Mouse (Mus musculus) Patski (cell line): ENCODE measurements at regions not wholly inside any gene's neighbourhood (a gene's known extent, or its start where the extent isn't known, plus 50 kb on each side); places are given as distances from the start of the nearest gene placed in this dataset.

Experiments
- ATAC-seq: fragments of 100-300 bp; one replicate; pipeline ENCODE4 v1.8.0; 2021
- CTCF ChIA-PET: fragments of 350-600 bp; sonication (Branson Sonifier 250); formaldehyde crosslinking; loops from one replicate; lab custom pipeline; 2022; ENCODE audit warnings: inconsistent platforms; lab: Charles Lee
- POLR2A ChIA-PET: fragments of 350-600 bp; sonication (Branson Sonifier 250); formaldehyde crosslinking; loops from one replicate; lab custom pipeline; 2022; ENCODE audit warnings: antibody characterized with exemption, inconsistent platforms; lab: Charles Lee
- DNase-seq: peaks from one replicate; pipeline ENCODE4 v3.0.0-alpha.2; 2011; ENCODE audit warnings: low read depth, low spot score
- H3K27me3 ChIP-seq: fragments of 371-371 bp; one replicate; pipeline ENCODE4 v1.5.1; 2021
- CTCF ChIP-seq: fragments of 100-300 bp; IDR thresholded peaks from one replicate; pipeline ENCODE4 v1.5.1; 2021
- in situ Hi-C: fragments of 300-500 bp; cut with MboI; formaldehyde crosslinking; loops from 3 replicates; pipeline ENCODE4 v1.11.1; 2018; ENCODE audit warnings: low pct_unique_long_range_greater_than_20kb, mixed read lengths

DNA sequence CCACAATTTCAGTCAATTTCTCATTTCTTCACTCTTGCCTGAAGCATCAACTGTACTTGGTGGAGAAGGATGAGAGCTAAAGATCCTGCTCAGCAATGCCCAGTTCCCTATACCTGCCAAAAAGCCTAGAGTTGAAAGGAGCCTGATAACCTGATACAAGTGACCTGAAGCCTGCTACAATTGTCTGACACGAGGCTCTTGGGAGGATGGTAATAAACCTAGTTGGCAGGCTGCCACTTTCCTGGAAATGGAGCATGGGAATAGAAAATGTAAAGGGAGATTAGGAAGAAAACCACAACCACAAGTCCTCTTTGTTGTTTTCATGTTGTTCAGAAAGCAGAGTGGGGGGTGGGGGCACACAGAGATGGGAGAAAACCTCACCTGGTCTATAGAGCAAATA lies 69.7 kb upstream of the Vav3 start:
- TF ChIP-seq CTCF = no peak
- ATAC-seq (no peak), DNase-seq (no peak)
- CTCF ChIA-PET = interaction anchor here (0.8 kb wide), 1 partner anchor 87 kb away, joined by 3 read pairs; no protein-coding TSS in a partner anchor
- in situ Hi-C loops = no loop called here
- H3K27me3 ChIP-seq = no peaks in the 10 kb centered on the region
- POLR2A ChIA-PET = interaction anchor here (1.0 kb wide), 1 partner anchor 89 kb away, joined by 3 read pairs; no protein-coding TSS in a partner anchor

DNA sequence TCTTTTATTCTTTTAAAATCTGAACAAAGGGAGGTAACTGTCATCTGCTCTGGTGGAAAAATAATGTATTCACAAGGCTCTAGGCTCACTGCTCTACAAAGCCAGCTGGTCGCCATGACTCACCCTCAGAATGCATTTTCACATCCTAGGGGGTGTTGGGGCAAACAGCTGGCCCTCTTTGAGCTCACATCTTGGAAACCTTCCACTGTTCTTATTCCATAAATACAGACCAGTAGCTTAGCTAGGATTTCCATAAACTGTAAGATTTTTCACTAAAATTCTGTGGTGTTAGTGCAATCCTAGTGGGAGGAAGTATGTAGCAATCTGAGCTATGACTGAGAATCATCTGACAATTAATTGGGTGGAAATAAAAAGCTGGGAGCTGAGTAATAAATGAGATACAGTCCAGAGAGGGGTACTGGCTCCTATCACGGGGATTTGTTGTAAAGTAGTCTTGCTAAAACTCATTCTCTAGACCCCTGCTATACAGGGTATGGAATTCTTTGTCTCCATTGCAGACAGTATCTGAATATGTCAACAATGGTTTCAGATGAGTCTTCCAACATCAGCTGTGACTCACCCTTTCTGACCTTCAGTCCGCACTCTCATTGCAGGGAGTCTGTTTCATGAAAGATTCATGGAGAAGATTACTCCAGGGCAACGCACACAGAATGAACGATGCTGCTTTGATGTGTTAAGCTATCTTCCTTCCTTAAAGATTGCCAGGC lies 67.2 kb upstream of the Vav3 start:
- ChIA-PET CTCF (interaction anchor here (0.8 to 1.8 kb wide), 9 partner anchors 8 to 219 kb away, joined by 3 to 7 read pairs (median 3); no protein-coding TSS in a partner anchor), POLR2A (no interaction called here)
- ATAC-seq (peak; percentile 88), DNase-seq (peak; percentile 71)
- TF ChIP-seq CTCF = peak; percentile 45
- in situ Hi-C loops = no loop called here
- no peaks in the 10 kb centered on the region for H3K27me3 ChIP-seq

DNA sequence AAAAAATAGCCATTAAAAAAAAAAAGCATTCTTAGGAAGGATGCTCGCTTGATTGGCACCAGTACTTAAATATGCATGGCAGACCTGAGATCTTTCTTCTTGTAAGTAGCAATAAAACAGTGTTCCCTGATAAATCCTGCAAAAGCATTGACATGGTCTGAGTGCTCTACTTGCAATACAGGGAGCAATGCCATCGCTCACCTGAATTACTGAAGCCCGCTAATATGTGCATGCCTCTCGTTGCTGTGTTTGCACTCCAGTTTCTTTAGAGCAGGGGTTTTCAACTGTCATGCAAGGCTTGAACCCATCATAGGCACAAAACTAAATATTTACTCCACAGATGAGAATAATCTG lies 66.7 kb upstream of the Vav3 start:
- ChIA-PET POLR2A (no interaction called here), CTCF (interaction anchor here (1.2 to 1.8 kb wide), 6 partner anchors 8 to 196 kb away, joined by 3 to 7 read pairs (median 3); no protein-coding TSS in a partner anchor)
- ATAC-seq (no peak), DNase-seq (no peak)
- TF ChIP-seq CTCF = no peak
- in situ Hi-C loops = no loop called here
- no peaks in the 10 kb centered on the region for H3K27me3 ChIP-seq

DNA sequence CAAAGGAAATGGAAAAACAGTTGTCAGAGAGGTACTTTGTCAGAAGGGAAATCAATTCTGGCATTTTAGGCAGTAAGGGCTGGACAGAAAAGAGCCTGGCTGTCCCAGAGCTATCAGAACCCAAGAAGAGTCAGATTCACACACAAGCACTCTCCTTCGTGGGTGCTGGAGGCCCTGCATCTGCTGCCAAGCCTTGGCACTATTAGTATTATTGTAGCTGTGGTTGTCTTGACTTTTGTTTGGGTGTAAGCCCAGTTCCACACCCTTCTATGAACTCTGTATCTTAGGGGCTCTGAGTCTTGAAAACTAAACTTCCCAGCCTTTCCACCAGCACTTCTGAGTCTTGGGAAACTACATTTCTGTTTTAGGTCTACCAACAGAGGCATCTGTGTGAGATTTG lies 61.4 kb upstream of the Vav3 start:
- ATAC-seq = no peak
- no peak for TF ChIP-seq CTCF
- no peak for DNase-seq
- POLR2A ChIA-PET = interaction anchor here (1.2 kb wide), 1 partner anchor 20 kb away, joined by 3 read pairs; no protein-coding TSS in a partner anchor
- CTCF ChIA-PET = interaction anchor here (3.4 kb wide), 1 partner anchor 20 kb away, joined by 12 read pairs; no protein-coding TSS in a partner anchor
- no peaks in the 10 kb centered on the region for H3K27me3 ChIP-seq
- in situ Hi-C loops = no loop called here

DNA sequence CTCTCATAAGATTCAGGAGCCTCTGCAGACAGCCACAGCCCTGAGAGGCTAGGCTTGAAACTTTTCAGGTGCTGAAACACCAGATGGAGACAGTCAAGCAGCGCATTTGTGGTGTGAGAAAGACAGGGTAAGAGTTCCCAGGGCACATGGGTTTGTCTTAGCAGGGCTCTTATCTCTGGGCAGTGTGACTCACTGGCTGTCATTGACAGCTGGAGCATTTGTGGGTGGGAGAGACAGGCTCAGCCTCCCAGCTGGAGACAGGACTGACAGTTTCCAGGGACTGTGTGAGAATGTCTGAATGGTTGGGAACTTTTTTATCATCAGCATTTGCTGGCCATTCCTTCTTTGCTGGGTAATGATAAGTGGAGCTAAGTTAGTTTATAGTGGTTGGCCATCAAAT lies 53.9 kb upstream of the Vav3 start:
- ATAC-seq = peak; percentile 78
- TF ChIP-seq CTCF = peak; percentile 8
- ChIA-PET CTCF (interaction anchor here (1.4 to 2.4 kb wide), 3 partner anchors 9 to 87 kb away, joined by 3 to 7 read pairs (median 6); no protein-coding TSS in a partner anchor), POLR2A (no interaction called here)
- in situ Hi-C loops = no loop called here
- H3K27me3 ChIP-seq = no peaks in the 10 kb centered on the region
- DNase-seq = peak; percentile 44
